Mouse (Mus musculus) retina, embryonic 14.5 days (tissue): ENCODE measurements at regions not wholly inside any gene's neighbourhood (a gene's known extent, or its start where the extent isn't known, plus 50 kb on each side); places are given as distances from the start of the nearest gene placed in this dataset.

Experiments
- DNase-seq: peaks from one replicate; pipeline ENCODE4 v3.0.0-alpha.2; 2015; ENCODE audit warnings: low spot score

GRCm38 (mm10) chr12:6211266-6211665 lies 835.8 kb upstream of the Klhl29 start:
- DNase-seq, result no peak

GRCm38 (mm10) chr12:6189232-6189631 lies 813.8 kb upstream of the Klhl29 start:
- no peak for DNase-seq

- no peak for DNase-seq
Observed at GRCm38 (mm10) chr12:6168795-6169194, 793.3 kb upstream of the Klhl29 start.

- DNase-seq, result no peak
Observed at GRCm38 (mm10) chr12:6154287-6154686, 778.8 kb upstream of the Klhl29 start.

- DNase-seq, result no peak
Observed at GRCm38 (mm10) chr12:6151476-6151875, 776.0 kb upstream of the Klhl29 start.

GRCm38 (mm10) chr12:6132451-6132850 lies 757.0 kb upstream of the Klhl29 start:
- DNase-seq, result no peak

- no peak for DNase-seq
Observed at GRCm38 (mm10) chr12:6119557-6119956, 744.1 kb upstream of the Klhl29 start.

GRCm38 (mm10) chr12:6115254-6115653 lies 739.8 kb upstream of the Klhl29 start:
- DNase-seq, result no peak

GRCm38 (mm10) chr12:6097295-6097694 lies 721.8 kb upstream of the Klhl29 start:
- no peak for DNase-seq

- no peak for DNase-seq
Observed at GRCm38 (mm10) chr12:6087627-6088350, 712.3 kb upstream of the Klhl29 start.

- DNase-seq, result peak; percentile 15
Observed at GRCm38 (mm10) chr12:6087071-6087470, 711.6 kb upstream of the Klhl29 start.

- no peak for DNase-seq
Observed at GRCm38 (mm10) chr12:6046866-6047689, 671.6 kb upstream of the Klhl29 start.

- no peak for DNase-seq
Observed at GRCm38 (mm10) chr12:6046110-6046509, 670.6 kb upstream of the Klhl29 start.

GRCm38 (mm10) chr12:6042326-6042725 lies 666.8 kb upstream of the Klhl29 start:
- DNase-seq, result peak; percentile 54

GRCm38 (mm10) chr12:6024111-6024510 lies 648.6 kb upstream of the Klhl29 start:
- DNase-seq, result no peak

- no peak for DNase-seq
Observed at GRCm38 (mm10) chr12:6022490-6022889, 647.0 kb upstream of the Klhl29 start.

GRCm38 (mm10) chr12:6000961-6001360 lies 625.5 kb upstream of the Klhl29 start:
- no peak for DNase-seq

GRCm38 (mm10) chr12:5997366-5997765 lies 621.9 kb upstream of the Klhl29 start:
- DNase-seq, result no peak

- peak; percentile 60 for DNase-seq
Observed at GRCm38 (mm10) chr12:5996672-5997071, 621.2 kb upstream of the Klhl29 start.

- DNase-seq, result no peak
Observed at GRCm38 (mm10) chr12:5983937-5984610, 608.6 kb upstream of the Klhl29 start.

- DNase-seq, result no peak
Observed at GRCm38 (mm10) chr12:5982096-5982495, 606.6 kb upstream of the Klhl29 start.

- no peak for DNase-seq
Observed at GRCm38 (mm10) chr12:5975926-5976325, 600.4 kb upstream of the Klhl29 start.

- no peak for DNase-seq
Observed at GRCm38 (mm10) chr12:5969556-5969955, 594.1 kb upstream of the Klhl29 start.
